Mouse (Mus musculus) frontal cortex, adult (tissue): ENCODE results near the gene Gm266.

Experiments
- ATAC-seq: cut with Nextera tagmentation; 2 replicates; pipeline ENCODE4 v1.9.2; 2017; ENCODE audit warnings: mild to moderate bottlenecking, moderate library complexity, mixed read lengths; ENCODE audit not compliant: low TSS enrichment

Gene Gm266

DNA sequence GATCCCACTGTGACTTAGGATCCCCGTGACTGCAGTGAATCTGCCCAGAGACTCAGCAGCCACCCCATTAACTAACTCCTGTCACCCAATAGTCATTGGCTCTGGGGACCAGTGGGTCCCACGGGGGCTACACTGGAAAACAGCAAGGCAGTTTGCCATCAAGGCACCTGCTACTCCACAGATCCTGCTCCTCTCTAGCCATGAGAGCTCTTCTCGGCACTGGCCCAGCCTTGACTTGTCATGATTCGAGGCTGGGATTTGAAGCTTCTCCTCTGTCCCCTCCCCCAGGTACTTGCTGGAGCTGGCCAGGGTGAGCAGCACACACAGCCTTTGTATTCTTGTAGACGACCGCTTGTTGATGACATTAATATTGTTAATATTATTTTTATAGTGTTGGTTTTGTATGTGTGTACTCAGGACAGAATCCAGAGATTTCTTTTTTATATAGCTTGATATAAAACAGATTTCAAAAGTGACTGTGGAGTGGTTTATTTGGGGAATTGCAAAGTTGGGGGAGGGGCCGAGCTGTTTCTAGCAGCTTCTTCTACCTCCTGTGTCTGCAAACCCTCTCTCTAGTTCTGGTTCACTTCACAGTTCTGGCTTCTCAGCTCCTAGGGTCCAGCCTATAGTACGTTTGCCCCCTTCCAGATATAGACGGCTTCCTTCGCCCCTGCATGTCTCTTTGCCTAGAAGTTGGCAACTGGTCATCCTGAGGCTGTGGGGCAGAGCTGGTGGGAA is 30.9 kb downstream of the Gm266 start:
- no peak for ATAC-seq

DNA sequence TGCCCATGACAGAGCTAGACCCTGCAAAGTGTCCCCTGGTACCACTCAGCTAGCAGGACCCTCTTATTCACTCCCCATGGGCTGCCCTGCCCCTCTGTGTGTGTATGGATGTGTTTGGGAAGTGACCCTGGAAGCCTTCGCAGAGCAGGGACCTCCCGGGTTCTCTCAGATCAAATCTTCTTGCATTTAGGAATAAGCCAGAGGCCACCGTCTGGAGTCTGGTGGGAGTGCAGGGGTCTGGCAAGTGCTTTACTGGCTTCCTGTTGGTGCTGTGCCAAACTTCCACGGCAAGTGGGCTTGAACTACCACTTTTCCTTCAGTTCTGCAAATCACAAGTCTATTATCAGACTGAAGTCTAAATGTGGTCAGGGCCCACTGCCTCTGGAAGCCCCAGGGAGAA is 31.6 kb downstream of the Gm266 start:
- ATAC-seq = no peak

DNA sequence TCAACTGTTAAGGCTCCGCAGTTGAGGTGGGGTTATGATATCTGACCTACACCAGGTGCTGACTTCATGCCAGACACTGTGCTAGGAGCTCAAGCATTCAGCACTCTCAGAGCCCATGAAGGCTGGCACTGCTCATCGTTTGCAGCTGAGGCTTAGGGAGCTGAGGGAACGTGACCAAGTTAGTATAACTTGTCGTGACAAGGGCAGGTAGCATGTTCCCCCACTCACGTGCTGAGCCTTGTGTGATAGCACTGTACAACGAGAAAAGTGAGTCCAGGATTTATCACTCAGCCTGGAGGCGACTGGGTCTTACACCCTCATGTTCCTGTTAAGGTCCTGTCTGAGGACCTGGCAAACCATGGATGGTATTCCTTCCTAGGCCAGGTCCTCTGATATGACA is 34.1 kb downstream of the Gm266 start:
- ATAC-seq = no peak

DNA sequence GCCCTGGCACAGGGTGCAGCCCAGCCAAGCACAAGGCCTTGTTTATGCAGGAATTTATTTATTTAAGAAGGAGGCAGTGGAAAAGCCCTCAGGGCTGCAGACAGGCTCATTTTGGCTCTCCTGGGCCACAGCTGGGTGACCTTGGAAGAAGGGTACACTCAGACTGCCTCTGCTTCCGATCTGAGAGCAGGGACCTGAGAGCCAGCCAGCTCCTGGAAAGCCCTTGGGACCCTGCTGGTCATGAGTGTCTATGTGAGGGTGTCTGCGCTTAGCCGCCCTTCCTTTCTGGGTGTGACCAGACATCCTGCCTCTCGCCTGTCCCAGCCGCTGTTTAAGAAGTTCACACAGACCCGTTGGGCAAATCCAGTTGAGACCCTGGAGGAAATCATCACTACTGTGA is 35.3 kb downstream of the Gm266 start:
- no peak for ATAC-seq

DNA sequence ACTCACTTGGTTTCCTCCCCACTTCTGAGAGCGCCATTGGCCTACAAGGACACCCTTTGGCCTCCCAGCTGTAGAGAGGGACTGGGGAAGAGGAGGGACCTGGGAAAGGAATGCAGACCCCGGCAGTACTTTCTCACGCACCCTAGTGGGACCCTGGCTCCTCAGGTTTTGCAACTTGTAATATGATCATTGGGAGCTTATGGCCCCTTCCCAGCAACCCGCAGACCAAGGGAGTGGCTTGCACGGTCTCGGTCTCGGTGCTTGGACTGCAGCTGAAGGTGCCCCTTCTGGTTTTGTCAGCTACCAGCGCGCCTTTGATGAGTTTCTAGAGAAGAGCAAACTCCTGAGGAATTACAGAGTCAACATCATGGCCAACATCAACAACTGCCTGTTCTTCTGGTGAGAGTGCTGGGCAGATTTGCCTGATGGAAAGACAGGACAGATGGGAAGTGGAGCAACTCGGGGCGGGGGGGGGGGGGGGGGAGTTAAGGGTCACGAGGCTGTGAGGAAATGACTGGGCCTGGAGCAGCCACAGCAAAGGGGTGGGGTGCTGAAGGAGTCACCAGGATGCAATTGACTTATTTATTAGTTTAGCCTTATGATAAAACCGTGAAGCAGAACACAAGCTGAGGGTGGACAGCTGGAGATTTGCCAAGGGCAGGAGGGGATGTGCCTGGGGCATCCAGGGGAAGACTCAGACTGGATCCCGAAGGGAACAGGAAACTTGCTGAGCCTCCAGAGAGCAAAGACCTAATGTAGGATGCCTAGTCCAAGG is 36.5 kb downstream of the Gm266 start:
- no peak for ATAC-seq

DNA sequence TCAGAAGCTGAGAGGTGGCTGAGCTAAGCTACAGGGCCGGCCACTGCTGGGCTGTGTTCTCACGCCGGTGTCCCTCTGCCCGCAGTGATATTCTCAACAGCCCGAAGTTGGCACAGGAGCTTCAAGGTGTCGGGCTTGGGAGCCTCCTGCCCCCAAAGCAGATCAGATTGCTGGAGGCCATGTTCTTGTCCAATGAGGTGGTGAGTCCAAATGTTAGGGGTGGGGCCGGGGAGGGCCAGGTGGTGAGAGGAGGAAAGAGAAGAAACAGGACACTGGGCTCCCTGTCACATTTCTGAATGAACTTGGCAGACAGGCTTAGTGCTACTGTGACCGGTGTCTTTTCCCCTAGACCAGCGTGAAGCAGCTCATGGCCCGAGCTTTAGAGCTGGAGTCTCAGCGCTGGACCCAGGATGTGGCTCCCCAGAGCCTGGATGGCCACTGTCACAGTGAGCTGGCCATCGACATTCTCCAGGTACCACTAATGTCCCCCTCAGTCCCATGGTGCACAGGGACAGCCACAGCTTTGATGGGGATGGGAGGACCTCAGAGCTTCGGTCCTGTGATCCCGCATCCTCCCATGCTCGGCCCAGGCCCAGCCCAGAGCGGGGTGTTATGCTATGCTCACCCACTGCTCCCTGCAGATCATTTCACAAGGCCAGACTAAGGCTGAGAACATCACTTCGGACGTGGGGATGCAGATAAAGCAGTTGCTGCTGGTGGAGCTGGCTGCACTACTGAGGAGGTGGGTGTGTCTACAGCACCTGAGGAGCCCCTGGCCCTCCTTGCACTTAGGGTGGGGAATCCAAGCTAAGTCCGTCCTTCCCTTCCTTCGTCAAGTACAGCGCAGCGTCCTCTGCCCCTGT is 37.5 kb downstream of the Gm266 start:
- ATAC-seq = no peak

DNA sequence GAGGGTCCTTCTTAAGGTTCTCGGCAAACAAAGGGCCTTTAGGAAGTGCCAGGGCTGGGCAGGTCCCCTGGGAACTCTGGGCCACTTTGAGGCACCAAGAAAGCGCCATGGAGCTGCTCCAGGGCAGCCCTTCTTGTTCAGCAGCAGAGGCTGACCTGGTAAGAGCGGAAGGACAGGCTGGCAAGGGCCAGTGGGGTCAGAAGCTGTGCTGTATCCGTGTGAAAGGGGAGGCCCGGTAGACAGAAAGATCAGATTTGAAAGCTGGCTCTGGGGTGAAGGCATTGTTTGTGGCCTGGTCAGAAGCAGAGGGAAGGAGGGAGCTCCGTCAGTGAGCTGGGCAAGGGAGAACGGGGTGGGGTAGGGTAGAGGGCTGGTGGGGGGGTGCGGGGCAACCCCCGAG is 38.3 kb downstream of the Gm266 start:
- no peak for ATAC-seq

DNA sequence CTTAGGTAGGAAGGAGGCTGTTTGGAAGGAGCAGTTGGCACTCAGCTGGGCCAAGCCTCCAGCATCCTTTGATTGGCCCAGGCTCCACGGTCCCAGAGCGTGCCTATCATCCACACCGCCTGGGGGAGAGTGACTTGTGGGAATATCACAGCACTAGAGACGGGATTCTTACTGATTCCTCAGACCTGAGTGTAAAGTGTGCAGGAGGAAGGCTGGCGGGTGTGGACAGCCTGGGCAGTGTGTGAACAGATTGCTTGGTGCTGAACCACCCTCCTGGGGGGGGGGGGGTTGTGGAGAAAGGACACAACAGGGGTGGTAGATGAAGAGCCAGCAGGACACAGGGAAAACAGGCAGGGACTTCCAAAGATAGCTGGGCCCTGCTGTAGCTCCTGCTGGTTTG is 38.9 kb downstream of the Gm266 start:
- ATAC-seq = no peak

DNA sequence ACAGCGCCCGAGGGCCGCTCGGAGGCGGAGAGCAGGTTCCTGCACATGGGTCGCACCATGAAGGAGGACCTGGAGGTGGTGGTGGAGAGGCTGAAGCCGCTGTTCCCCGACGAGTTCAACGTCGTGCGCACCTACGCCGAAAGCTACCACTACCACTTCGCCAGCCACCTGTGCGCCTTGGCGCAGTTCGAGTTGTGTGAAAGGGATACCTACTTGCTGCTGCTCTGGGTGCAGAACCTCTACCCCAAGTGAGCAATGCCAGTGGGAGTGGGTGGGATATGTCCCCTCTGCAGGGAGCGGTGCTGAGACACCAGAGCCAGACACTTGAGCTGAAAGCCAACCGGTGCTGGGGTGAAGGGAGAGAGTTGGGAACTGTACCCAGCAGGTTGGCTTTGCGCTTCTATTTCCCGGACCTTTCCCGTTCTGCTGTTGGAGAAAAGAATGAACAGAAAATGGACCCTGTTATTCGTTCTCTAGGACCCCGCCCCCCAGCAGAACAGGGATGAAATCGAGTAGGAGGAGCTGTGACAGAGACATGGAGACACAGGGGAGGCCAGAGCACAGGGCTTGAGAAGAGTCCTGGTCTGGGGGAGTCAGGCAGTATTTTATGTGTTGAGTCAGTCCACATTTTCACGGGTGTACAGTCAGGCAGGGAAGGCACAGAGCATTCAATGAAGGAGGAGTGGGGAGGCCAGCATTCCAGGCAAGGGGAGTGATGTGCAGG is 39.6 kb downstream of the Gm266 start:
- ATAC-seq = no peak

DNA sequence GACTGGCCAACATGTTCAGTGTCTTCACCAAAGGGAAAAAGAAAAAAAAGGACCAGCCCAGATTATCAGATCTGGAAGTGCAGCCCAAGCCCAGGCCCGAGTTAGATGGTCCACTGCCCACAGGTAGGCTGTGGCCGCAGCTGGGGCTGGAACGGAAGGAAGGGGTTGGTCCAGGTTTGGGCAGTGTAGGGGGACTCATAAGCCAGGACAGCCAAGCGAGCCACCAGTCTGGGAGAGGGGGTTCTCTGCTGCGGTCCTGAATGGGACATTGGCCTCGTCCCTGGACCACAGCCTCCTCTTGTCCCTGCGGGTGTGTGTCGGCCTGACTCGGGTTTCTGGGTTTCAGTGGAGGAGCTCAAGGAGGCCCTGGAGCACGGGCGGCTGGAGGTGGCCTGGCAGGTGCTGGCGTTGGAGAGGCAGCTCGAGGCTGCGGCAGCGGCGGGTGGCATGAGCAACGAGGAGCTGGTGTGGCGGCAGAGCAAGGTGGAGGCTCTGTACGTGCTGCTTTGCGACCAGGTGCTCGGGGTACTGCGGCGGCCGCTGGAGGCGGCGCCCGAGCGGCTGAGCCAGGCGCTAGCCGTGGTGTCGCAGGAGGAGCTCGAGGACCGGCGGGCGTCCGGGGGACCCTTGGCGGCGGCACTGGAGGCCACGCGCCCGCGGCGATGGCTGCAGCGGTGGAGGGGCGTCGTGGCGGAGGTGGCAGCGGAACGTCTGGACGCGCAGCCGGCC is 40.3 kb downstream of the Gm266 start:
- ATAC-seq = no peak

DNA sequence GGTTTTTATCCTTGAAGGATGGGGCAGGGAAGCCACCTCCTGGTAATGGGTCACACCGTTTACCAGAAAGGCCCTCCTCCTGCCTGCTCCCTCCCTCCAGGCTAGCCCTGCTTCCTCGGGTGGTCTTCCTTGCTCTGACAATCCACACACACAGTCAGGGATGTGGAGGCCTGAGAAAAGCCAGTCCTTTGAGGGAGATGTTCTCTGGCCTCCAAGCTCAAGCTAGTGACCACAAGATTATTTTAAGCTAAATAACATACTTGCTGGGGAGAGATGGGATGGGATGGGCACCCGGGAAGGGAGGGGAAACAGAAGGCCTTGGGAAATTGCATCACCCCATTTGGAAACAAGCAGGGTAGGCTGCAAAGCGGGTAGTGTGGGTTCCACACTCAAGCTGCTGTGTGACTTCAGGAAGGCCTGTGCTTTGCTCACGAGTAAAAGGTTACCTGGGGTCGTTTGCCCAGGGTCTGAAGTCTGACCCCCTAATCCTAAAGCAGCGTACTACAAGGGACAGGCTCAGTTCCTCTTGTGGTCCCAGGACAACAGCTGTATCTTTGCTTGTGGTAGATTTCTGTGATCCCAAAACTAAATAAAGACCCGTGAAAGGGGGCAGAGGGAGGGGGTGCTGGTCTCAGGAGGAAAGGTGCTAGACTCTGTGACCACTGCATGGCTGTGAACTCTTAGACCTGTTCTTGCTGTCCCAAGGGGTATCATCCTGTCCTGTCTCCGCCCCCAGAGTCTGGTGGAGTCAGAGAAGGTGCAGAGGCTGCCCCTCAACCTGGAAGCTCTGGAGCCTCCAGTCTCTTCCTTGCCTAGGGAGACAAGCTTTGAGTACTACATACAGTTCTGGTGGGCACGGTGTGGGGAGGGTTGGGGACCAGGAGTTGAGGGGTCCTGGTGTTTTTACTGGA is 41.4 kb downstream of the Gm266 start:
- no peak for ATAC-seq

DNA sequence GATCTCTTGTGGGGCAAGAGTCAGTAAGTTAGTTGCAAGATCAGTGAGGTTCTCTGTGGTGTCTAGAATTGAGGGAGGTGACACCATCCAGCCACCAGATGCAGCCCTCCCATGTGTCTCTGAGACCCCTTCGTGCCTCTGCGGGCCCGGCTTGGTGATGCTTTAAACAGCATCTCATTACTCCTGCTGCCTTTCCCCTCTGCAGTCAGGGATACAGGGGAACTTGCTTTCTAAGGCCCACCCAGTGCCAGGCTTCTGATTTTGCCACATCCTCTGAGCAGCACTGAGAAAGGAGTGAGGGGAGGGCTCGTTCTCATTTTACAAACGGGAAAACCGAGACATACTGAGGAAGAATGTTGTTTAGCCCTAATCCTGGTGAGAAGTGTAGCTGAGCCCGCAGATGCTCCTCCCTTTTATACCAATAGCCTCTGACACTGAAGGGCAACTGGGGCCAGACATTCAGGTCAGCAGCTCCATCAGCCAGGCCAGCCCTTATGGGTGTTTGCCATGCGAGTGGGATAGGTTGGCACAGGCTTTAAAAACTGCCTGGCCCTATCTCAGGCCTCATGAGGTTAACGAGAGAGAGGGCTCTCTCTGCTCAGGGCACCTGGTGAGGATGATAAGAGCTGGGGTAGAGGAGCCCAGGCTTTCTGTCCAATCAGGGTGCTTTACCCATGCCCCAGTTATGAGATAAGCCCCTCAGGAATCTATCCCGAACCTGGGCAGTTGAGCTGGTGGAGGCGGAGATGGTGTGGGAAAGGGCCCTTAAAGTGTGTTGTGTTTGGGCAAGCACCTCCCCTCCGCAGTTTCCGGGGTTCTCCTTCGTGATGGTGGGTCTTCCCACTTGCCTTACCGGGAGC is 42.4 kb downstream of the Gm266 start:
- ATAC-seq = no peak

DNA sequence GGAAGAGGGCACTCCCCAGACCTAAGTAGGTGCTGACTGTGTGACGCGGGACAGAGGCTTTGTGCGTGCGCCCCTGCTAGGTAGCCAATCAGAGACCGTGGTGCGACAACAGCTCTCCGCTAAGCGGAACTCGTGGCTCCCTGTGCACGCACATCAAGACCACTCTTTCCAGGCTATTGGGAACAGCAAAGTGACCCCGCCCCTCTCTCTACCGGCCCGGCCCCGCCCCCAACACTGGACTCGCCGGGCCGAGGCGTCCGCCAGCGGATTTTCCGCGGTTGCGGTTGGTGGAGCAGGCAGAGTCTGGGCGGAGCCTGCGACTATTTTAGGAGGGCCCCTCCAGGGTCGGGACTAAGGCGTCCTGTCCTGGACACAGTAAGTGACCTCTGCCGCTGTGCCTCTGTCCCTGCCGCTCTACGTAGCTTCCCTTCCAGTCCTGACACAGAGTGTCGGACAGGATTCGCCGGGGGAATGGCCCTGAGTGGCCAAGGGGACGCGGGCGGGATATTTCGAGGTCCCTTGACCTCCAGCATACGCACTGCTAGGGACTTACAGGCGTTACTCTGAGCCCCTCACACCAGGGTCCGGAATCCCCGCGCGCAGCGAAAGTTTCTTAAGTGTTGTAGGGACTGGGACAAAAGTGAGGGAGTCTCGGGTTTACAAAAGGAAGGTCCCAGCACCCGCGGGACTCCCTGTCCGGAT is 43.2 kb downstream of the Gm266 start, which contains the start of gene Tnfaip2:
Gene Tnfaip2 (plus strand): TSS at position 161 of the 702 bp plus-strand sequence.
- ATAC-seq = no peak

DNA sequence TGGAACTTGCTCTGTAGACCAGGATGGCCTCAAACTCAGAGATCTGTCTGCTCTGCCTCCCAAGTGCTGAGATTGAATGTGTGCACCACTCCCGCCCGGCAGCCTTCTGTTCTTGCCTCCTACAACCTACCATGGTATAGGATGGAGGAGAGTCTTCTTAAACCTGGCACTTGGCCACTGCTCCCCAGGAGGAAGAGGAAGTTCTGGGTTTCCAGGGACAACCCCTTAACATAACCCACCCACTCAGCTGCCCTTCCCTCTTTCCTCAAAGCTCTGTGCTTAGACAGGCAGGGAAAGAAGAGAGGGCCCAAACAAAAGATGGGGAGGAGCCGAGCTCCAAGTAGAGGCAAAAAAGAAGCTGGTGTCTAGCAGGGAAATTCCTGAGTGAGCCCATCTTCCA is 44.1 kb downstream of the Gm266 start:
- ATAC-seq = peak; percentile 60; the same call in 1 of the 2 replicates

DNA sequence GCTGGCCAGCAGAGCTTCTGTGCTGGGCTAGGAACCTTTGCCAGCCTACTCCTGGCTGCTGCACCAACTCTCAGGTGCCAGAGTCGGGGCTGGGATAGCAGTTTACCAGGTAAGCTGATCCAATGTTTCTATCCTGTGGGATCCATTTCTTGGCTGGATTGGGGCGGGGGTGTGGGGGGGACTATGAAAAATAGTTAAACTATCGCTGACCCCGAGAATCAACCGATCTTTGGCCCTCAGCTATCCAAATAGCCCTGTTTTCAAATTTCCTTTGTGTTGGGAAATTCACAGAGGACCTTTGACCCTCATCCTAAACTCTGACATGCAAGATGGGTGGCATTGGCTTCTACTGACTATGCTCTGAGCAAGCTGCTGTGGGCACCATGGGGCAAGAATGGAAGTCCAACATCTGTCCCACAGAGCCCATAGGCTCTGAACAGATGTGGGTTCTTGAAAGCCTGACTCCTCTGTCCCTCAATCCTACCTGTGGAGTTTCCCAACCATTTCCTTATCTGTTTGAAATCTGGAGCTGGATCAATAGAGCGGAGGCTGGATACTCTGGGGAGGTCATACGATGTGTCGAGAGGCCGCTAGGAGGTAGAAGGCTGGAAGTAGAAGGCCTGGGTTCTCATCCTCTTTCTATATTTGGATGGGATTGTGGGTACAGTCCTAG is 44.8 kb downstream of the Gm266 start:
- no peak for ATAC-seq

DNA sequence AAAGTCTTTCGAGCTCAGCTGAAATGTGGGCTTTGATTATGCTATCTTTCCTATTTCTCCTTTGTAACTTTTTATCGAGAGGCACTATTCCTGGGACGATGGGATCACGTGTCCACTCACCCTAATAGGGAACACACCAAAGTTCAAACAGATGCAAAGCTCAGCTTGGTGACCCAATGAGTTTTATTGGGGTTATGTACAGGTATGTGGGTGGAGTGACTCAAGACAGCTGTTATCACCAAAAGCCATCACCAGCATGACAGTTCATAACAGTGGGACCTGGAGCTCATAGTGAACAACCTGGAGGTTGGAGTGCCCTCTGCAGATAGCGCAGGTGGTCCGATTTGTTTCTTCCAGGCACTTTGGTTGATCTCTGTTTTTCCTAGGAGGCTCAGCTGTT is 46.8 kb downstream of the Gm266 start:
- no peak for ATAC-seq

DNA sequence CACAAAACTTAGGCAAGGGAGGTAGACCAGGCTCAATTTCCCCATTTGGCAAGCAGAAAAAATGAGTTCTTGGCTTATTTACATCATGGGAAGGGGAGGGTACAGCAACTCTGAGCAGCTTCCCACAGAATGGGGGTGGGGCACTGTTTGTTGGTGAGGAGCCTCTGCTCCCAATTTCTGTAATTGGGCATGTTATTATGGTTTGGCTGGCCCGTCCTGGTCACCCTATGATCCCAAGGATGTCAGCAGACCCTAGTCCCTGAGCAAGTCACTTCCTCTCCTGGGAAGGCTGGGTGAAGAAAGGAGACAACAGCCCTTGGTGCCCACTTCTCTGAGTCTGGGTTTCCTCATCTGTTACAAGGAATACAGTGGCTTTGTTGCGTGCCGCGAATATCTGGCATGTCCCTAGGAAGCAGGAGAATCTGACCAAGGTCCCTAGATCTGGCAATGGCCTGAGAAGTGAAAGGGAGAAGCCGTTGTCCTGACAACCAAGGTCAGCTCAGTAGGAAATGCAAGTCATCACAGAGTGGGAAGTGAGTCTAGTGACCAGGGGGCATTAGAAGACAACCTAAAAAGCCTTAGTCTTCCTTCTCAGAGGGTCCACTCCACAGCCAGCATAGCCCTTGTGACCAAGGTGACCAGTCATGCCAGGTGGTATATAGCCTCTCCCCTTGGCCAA is 48.3 kb downstream of the Gm266 start:
- no peak for ATAC-seq
